Mouse (Mus musculus): ENCODE data around the gene 1810010D01Rik.

DNA sequence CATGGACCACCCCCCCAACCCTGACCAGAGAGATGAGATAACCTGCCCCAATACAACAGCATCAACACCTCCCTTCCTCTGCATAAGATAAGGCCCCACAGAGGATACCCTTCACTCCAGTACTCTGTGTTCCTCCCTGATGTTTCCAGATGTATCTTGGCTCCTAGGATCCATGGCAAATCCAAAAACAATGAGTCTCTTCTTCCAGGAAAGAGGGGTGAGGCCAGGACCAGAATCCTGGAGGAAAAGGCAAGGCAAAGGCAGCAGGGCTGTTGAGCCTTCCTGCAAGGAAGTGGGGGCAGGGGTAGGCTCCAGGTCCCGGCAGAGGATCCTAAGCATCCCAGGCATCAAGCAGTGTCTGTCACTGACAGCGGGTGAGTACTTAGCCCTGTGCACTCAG, 13.4 kb upstream of the 1810010D01Rik start:
- TF ChIP-seq CTCF (conservative IDR thresholded peaks at IDR 0.05; ENCODE audit: insufficient read depth, insufficient read length, low read depth, low read length) (no peak), POLR2A (IDR thresholded peaks at IDR 0.05; ENCODE audit: low read depth, low read length) (no peak)

All from kidney, adult 2 months (tissue).